Mouse (Mus musculus): ENCODE data around the gene Ip6k3.

Gene Ip6k3

GRCm38 (mm10) chr17:27152976-27153723 lies 14.4 kb downstream of the Ip6k3 start:
- no peak for DNase-seq (ENCODE audit: low spot score)

DNA sequence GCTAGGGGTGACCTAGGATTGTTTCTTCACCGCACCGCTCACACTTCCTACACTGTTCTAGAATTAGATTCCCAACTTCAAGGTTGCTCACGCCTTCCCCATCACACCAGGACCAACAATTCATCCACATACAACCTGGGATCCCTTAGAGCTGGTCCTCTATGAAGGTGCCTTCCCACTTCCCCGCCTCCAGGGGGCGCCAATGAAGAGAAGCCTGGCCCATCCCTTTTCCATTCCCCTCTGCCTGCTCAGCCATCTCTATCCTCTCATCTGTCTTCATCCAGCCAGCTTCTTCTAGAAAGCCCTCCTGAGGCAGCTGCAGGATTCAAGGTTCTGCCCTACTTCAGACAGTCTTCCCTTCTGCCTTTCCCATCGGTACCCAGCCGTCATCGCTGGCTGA lies 16.2 kb downstream of the Ip6k3 start:
- DNase-seq (ENCODE audit: low spot score), result no peak

GRCm38 (mm10) chr17:27150871-27151270 lies 16.7 kb downstream of the Ip6k3 start:
- no peak for DNase-seq (ENCODE audit: low spot score)

GRCm38 (mm10) chr17:27146323-27146923 lies 21.2 kb downstream of the Ip6k3 start:
- DNase-seq (ENCODE audit: low spot score), result no peak

GRCm38 (mm10) chr17:27144152-27144551 lies 23.4 kb downstream of the Ip6k3 start:
- DNase-seq (ENCODE audit: low spot score), result no peak

DNA sequence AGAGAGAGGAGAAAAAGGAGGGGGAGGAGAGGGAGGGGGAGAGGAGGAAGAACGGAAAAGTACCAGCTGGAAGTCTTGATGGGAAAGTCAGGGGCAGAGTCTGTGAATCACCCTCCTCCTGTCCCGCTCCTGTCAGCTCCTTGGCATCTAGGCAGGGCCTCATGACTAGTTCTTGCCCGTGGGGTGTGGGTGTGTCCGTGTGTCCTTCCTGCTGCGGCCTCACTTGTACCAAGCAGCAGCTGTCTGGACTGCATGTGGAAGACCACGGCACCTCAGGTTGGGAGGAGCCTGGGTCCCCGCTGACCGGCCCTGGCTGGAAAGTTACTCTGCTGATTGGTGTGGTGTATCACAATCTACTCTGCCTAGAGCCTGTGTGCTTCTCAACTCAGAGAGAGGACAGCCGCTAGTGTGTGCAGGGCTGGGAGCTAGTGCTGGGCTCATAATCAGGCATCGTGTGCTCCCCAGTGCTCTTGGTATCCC lies 25.6 kb downstream of the Ip6k3 start:
- DNase-seq (ENCODE audit: low spot score), result no peak

GRCm38 (mm10) chr17:27140262-27140661 lies 27.3 kb downstream of the Ip6k3 start:
- DNase-seq (ENCODE audit: low spot score), result no peak

- DNase-seq (ENCODE audit: low spot score), result no peak
Observed at GRCm38 (mm10) chr17:27139304-27139703, 28.3 kb downstream of the Ip6k3 start.

- no peak for DNase-seq (ENCODE audit: low spot score)
Observed at GRCm38 (mm10) chr17:27138396-27138795, 29.2 kb downstream of the Ip6k3 start.

DNA sequence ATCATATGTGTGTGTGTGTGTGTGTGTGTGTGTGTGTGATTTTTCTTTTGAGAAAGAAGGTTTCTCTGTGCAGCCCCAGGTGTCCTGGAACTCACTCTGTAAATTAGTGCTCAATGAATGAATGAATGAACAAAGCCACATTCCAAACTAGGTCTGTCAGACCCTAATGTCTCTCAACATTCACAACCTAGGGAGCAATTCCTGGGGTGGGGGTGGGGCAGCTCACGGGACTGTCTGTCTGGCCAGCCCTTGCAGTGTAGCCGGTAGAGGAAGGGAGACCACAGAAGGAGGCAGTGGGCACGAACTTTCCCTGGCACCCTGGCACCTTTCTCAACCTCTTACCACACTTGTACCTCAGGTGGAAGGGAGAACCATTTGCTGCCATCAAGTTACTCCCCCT lies 32.9 kb downstream of the Ip6k3 start:
- DNase-seq (ENCODE audit: low spot score), result no peak

DNA sequence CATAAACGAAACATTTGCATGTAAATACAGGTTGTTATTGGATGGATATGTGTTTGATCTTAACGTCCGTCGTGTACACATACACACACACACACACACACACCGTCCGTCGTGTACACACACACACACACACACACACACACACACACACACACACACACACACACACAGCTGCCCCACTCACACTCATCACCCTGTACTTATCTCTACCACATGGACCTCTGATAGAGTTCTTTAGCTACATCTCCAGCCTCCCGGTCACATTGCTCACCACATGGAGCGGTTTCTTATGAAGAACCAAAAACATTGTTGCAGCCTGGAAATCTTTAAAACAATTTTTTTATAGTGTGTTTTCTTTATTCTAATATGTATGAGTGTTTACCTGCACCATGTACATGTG lies 33.4 kb downstream of the Ip6k3 start:
- DNase-seq (ENCODE audit: low spot score), result no peak

- DNase-seq (ENCODE audit: low spot score), result peak; percentile 95
Observed at GRCm38 (mm10) chr17:27133551-27134141, 33.9 kb downstream of the Ip6k3 start, which contains the start of gene Uqcc2. Uqcc2 (minus strand) TSS chr17:27133916.

DNA sequence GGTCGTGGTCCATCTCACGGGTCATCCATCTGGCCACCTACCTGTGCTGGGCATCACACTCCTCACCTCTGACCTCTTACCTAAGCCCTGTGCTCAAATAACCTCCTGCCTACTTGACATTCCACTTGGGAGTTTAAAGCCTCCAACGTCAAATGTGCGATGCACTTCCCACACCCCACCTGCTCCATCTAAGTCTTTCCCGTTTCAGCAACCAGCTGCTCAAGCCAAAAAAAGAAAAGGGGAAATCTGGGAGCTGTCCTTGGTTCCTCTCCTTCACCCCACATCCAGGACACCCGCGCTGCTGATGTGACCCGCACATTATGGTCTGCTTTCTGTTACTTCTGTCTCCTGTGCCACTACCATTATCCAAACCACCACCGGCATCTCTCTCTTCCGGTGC lies 35.4 kb downstream of the Ip6k3 start:
- DNase-seq (ENCODE audit: low spot score), result no peak

DNA sequence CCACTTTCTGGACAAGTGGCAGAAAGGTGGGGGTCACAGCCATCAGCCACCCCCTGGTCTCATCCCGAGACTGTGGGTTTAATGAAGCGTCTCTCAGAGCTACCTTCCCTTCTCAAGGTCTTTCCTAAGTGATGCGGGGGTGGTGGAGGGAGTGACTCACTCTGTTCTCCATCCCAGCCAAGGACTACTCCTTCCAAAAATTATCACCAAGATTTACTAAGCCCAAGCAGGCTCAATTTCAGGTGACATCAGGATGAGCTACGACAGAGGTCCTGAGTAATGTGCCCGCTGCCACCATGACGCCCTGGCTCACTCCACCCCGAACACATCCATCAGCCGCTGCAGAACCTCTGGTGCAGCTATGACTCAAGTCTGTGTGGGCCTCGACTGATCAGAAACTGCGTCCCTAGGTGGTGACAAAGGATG lies 36.3 kb downstream of the Ip6k3 start:
- peak; percentile 24 for DNase-seq (ENCODE audit: low spot score)

- no peak for DNase-seq (ENCODE audit: low spot score)
Observed at GRCm38 (mm10) chr17:27130246-27130645, 37.3 kb downstream of the Ip6k3 start.

GRCm38 (mm10) chr17:27129819-27130218 lies 37.8 kb downstream of the Ip6k3 start:
- DNase-seq (ENCODE audit: low spot score), result no peak

GRCm38 (mm10) chr17:27129291-27129690 lies 38.3 kb downstream of the Ip6k3 start:
- no peak for DNase-seq (ENCODE audit: low spot score)

GRCm38 (mm10) chr17:27128189-27128588 lies 39.4 kb downstream of the Ip6k3 start:
- no peak for DNase-seq (ENCODE audit: low spot score)

GRCm38 (mm10) chr17:27126974-27127373 lies 40.6 kb downstream of the Ip6k3 start:
- no peak for DNase-seq (ENCODE audit: low spot score)

DNA sequence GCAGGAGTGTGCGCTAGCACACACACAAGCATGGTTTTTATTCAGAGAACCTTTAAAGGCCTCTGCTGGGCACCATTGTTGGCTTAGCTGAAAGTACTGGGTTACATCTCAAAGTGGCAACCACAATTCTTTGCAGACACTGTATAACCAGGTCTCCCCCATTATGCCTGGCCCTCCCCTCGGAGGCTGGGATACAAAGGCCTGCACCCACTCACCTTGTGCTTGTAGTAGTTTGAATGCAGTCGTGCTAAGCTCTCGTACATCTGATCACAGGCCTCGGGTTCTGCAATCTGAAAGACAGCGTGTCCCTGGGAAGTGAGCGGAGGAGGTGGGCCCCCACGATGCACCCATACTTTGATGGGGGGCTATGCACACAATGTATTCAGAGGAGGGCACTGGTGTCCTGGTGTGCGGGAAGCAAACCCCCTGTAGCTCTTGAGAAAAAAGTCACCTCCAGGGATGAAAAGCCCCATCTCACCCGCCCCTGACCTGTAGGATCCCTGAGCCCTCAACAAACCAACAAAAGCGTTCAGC lies 41.9 kb downstream of the Ip6k3 start:
- no peak for DNase-seq (ENCODE audit: low spot score)

- no peak for DNase-seq (ENCODE audit: low spot score)
Observed at GRCm38 (mm10) chr17:27125185-27125584, 42.4 kb downstream of the Ip6k3 start.

DNA sequence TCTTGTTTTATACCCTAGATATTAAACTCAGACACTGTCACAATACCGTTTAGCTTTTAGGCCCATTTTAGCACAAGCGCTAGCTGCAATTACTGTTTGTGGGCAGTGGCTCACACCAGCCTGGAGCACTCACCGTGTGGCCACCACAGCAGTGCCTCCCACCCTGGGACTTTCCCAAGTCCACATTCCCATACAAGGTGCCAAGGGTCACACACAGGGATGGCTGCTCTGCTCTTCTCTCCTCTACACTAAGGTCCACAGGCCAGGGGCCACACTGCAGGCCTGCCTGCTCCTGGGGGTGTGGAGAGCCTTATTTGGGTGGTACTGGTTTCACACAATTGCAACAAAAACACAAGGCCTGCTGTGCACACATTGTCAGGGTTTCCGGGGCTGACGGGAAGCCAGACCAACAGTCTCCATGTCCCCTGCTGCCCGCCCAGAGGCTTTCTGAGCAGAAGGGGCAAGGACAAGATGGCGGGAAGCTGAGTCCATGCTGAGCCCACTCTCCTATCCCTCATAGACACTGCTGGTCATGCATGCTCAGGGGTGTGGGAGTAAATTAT lies 43.7 kb downstream of the Ip6k3 start:
- DNase-seq (ENCODE audit: low spot score), result no peak

DNA sequence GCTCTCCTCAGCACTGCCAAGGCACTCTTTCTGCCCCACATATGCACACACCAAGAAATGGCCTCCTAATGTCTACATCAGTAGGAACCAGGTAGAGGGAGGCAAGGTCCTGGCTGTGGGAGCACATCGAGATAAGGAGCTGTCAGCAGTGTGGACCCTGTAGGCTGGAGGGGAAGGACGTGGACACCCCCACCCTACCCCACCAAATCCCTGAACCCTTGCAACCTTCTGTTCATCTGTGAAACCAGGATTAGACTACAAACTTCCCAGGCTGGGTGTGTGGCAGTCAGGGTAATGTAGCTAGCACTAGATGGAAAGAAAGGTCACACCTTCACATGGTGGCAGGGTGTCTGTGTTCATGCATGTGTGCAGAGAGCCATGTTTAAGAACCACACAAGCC lies 44.5 kb downstream of the Ip6k3 start:
- DNase-seq (ENCODE audit: low spot score), result no peak

Measured in ovary, adult 18-20 months (tissue).